Mouse (Mus musculus): ENCODE measurements at regions not wholly inside any gene's neighbourhood (a gene's known extent, or its start where the extent isn't known, plus 50 kb on each side); places are given as distances from the start of the nearest gene placed in this dataset.
A peak's percentile ranks its signal among the peaks of the same experiment; 100 is the strongest.

- H3K4me1 ChIP-seq (ENCODE audit: control insufficient read depth in 2 of 2, insufficient read depth in 2 of 2, low read length in 2 of 2, poor library complexity in 1 of 2) = no peaks in the 10 kb centered on the region
- in situ Hi-C loops (cut with MboI; ENCODE audit: low sequenced_read_pairs in 2 of 2, unreplicated experiment in 2 of 2) = no loop called here
- no peak for TF ChIP-seq ZC3H11A (IDR thresholded peaks at IDR 0.05; ENCODE audit: borderline replicate concordance, low read depth, low read length)
- no peaks in the 10 kb centered on the region for H3K36me3 ChIP-seq (ENCODE audit: control insufficient read depth, insufficient read depth, low read length, poor library complexity, severe bottlenecking)
- no peak overlapping the region for H3K4me3 ChIP-seq (ENCODE audit: insufficient read depth in 1 of 2, low read depth in 1 of 2, low read length in 2 of 2, poor library complexity in 1 of 2, severe bottlenecking in 1 of 2)
- H3K9ac ChIP-seq (ENCODE audit: insufficient read depth, low read depth, low read length, poor library complexity, severe bottlenecking) = no peak overlapping the region
- H3K27ac ChIP-seq (ENCODE audit: insufficient read depth, low read depth, low read length, poor library complexity, severe bottlenecking) = no peak overlapping the region
- no peaks in the 10 kb centered on the region for H3K9me3 ChIP-seq (ENCODE audit: control insufficient read depth, insufficient read depth, low read depth, low read length)
- no peak for DNase-seq (ENCODE audit: low read depth, low spot score)
Observed at GRCm38 (mm10) chr15:88430941-88431340, 169.2 kb upstream of the Zdhhc25 start.

GRCm38 (mm10) chr15:88448272-88448671, 151.8 kb upstream of the Zdhhc25 start:
- H3K9me3 ChIP-seq (ENCODE audit: control insufficient read depth, insufficient read depth, low read depth, low read length) = no peaks in the 10 kb centered on the region
- no peak overlapping the region for H3K9ac ChIP-seq (ENCODE audit: insufficient read depth, low read depth, low read length, poor library complexity, severe bottlenecking)
- no peak overlapping the region for H3K27ac ChIP-seq (ENCODE audit: insufficient read depth, low read depth, low read length, poor library complexity, severe bottlenecking)
- no peak for DNase-seq (ENCODE audit: low read depth, low spot score)
- in situ Hi-C loops (cut with MboI; ENCODE audit: low sequenced_read_pairs in 2 of 2, unreplicated experiment in 2 of 2) = no loop called here
- H3K36me3 ChIP-seq (ENCODE audit: control insufficient read depth, insufficient read depth, low read length, poor library complexity, severe bottlenecking) = no peaks in the 10 kb centered on the region
- TF ChIP-seq CHD2 (IDR thresholded peaks at IDR 0.05; ENCODE audit: low read depth, low read length) (no peak), ZC3H11A (IDR thresholded peaks at IDR 0.05; ENCODE audit: borderline replicate concordance, low read depth, low read length) (no peak), HCFC1 (IDR thresholded peaks at IDR 0.05; ENCODE audit: borderline replicate concordance, insufficient read depth, low read length) (no peak), MAFK (IDR thresholded peaks at IDR 0.05; ENCODE audit: insufficient read depth, low read depth, low read length) (no peak), ZNF384 (IDR thresholded peaks at IDR 0.05; ENCODE audit: low read depth, low read length) (no peak)
- no peaks in the 10 kb centered on the region for H3K4me1 ChIP-seq (ENCODE audit: control insufficient read depth in 2 of 2, insufficient read depth in 2 of 2, low read length in 2 of 2, poor library complexity in 1 of 2)
- H3K4me3 ChIP-seq (ENCODE audit: insufficient read depth in 1 of 2, low read depth in 1 of 2, low read length in 2 of 2, poor library complexity in 1 of 2, severe bottlenecking in 1 of 2) = no peak overlapping the region

GRCm38 (mm10) chr15:88451241-88451640, 148.9 kb upstream of the Zdhhc25 start:
- DNase-seq (ENCODE audit: low read depth, low spot score) = no peak
- H3K27ac ChIP-seq (ENCODE audit: insufficient read depth, low read depth, low read length, poor library complexity, severe bottlenecking) = no peak overlapping the region
- H3K4me1 ChIP-seq (ENCODE audit: control insufficient read depth in 2 of 2, insufficient read depth in 2 of 2, low read length in 2 of 2, poor library complexity in 1 of 2) = no peaks in the 10 kb centered on the region
- H3K9ac ChIP-seq (ENCODE audit: insufficient read depth, low read depth, low read length, poor library complexity, severe bottlenecking) = no peak overlapping the region
- TF ChIP-seq ZNF384 (IDR thresholded peaks at IDR 0.05; ENCODE audit: low read depth, low read length) = no peak
- no peak for TF ChIP-seq HCFC1 (IDR thresholded peaks at IDR 0.05; ENCODE audit: borderline replicate concordance, insufficient read depth, low read length)
- no peak for TF ChIP-seq CHD2 (IDR thresholded peaks at IDR 0.05; ENCODE audit: low read depth, low read length)
- TF ChIP-seq ZC3H11A (IDR thresholded peaks at IDR 0.05; ENCODE audit: borderline replicate concordance, low read depth, low read length) = no peak
- TF ChIP-seq MAFK (IDR thresholded peaks at IDR 0.05; ENCODE audit: insufficient read depth, low read depth, low read length) = no peak
- in situ Hi-C loops (cut with MboI; ENCODE audit: low sequenced_read_pairs in 2 of 2, unreplicated experiment in 2 of 2) = no loop called here
- no peaks in the 10 kb centered on the region for H3K36me3 ChIP-seq (ENCODE audit: control insufficient read depth, insufficient read depth, low read length, poor library complexity, severe bottlenecking)
- no peak overlapping the region for H3K4me3 ChIP-seq (ENCODE audit: insufficient read depth in 1 of 2, low read depth in 1 of 2, low read length in 2 of 2, poor library complexity in 1 of 2, severe bottlenecking in 1 of 2)
- no peaks in the 10 kb centered on the region for H3K9me3 ChIP-seq (ENCODE audit: control insufficient read depth, insufficient read depth, low read depth, low read length)

GRCm38 (mm10) chr15:88468107-88468506, 132.0 kb upstream of the Zdhhc25 start:
- in situ Hi-C loops (cut with MboI; ENCODE audit: low sequenced_read_pairs in 2 of 2, unreplicated experiment in 2 of 2) = no loop called here

GRCm38 (mm10) chr15:88468810-88469209, 131.3 kb upstream of the Zdhhc25 start:
- Histone ChIP-seq H3K9me3 (ENCODE audit: control insufficient read depth, insufficient read depth, low read depth, low read length) (no peaks in the 10 kb centered on the region), H3K27ac (ENCODE audit: insufficient read depth, low read depth, low read length, poor library complexity, severe bottlenecking) (no peak overlapping the region), H3K4me3 (ENCODE audit: insufficient read depth in 1 of 2, low read depth in 1 of 2, low read length in 2 of 2, poor library complexity in 1 of 2, severe bottlenecking in 1 of 2) (no peak overlapping the region), H3K4me1 (ENCODE audit: control insufficient read depth in 2 of 2, insufficient read depth in 2 of 2, low read length in 2 of 2, poor library complexity in 1 of 2) (no peaks in the 10 kb centered on the region), H3K36me3 (ENCODE audit: control insufficient read depth, insufficient read depth, low read length, poor library complexity, severe bottlenecking) (no peaks in the 10 kb centered on the region), H3K9ac (ENCODE audit: insufficient read depth, low read depth, low read length, poor library complexity, severe bottlenecking) (no peak overlapping the region)
- peak; percentile 51 for DNase-seq (ENCODE audit: low read depth, low spot score)
- in situ Hi-C loops (cut with MboI; ENCODE audit: low sequenced_read_pairs in 2 of 2, unreplicated experiment in 2 of 2) = no loop called here
- TF ChIP-seq ZNF384 (IDR thresholded peaks at IDR 0.05; ENCODE audit: low read depth, low read length) (no peak), HCFC1 (IDR thresholded peaks at IDR 0.05; ENCODE audit: borderline replicate concordance, insufficient read depth, low read length) (no peak), CHD2 (IDR thresholded peaks at IDR 0.05; ENCODE audit: low read depth, low read length) (no peak), ZC3H11A (IDR thresholded peaks at IDR 0.05; ENCODE audit: borderline replicate concordance, low read depth, low read length) (peak; percentile 8; the same call in 1 of the 2 replicates), MAFK (IDR thresholded peaks at IDR 0.05; ENCODE audit: insufficient read depth, low read depth, low read length) (no peak)

More at GRCm38 (mm10) chr15:88468107-88468506, 132.0 kb upstream of the Zdhhc25 start:
- no peak overlapping the region for H3K9ac ChIP-seq (ENCODE audit: insufficient read depth, low read depth, low read length, poor library complexity, severe bottlenecking)
- H3K9me3 ChIP-seq (ENCODE audit: control insufficient read depth, insufficient read depth, low read depth, low read length) = no peaks in the 10 kb centered on the region
- no peaks in the 10 kb centered on the region for H3K36me3 ChIP-seq (ENCODE audit: control insufficient read depth, insufficient read depth, low read length, poor library complexity, severe bottlenecking)
- no peaks in the 10 kb centered on the region for H3K4me1 ChIP-seq (ENCODE audit: control insufficient read depth in 2 of 2, insufficient read depth in 2 of 2, low read length in 2 of 2, poor library complexity in 1 of 2)
- H3K4me3 ChIP-seq (ENCODE audit: insufficient read depth in 1 of 2, low read depth in 1 of 2, low read length in 2 of 2, poor library complexity in 1 of 2, severe bottlenecking in 1 of 2) = no peak overlapping the region
- no peak overlapping the region for H3K27ac ChIP-seq (ENCODE audit: insufficient read depth, low read depth, low read length, poor library complexity, severe bottlenecking)
- TF ChIP-seq MAFK (IDR thresholded peaks at IDR 0.05; ENCODE audit: insufficient read depth, low read depth, low read length) (no peak), CHD2 (IDR thresholded peaks at IDR 0.05; ENCODE audit: low read depth, low read length) (no peak), HCFC1 (IDR thresholded peaks at IDR 0.05; ENCODE audit: borderline replicate concordance, insufficient read depth, low read length) (no peak), ZC3H11A (IDR thresholded peaks at IDR 0.05; ENCODE audit: borderline replicate concordance, low read depth, low read length) (no peak), ZNF384 (IDR thresholded peaks at IDR 0.05; ENCODE audit: low read depth, low read length) (no peak)
- no peak for DNase-seq (ENCODE audit: low read depth, low spot score)

All from ES-E14 (cell line).